Mouse (Mus musculus) liver, embryonic 13.5 days (tissue): ENCODE results near the gene Ank. TPM values are rescaled to one million over a fixed set of nuclear protein-coding genes. Genes with fewer than 3 reads are reported as not detected.

Experiments
- ATAC-seq: fragments of 200-750 bp; cut with Nextera tagmentation; 2 replicates; pipeline ENCODE4 v1.8.0; 2017; ENCODE audit warnings: low read depth, mild to moderate bottlenecking, moderate number of reproducible peaks, moderate library complexity
- DNase-seq: peaks from one replicate; pipeline ENCODE4 v3.0.0; 2022
- H3K27ac ChIP-seq: fragments of 300-500 bp; sonication (generic); 2 replicates; pipeline ENCODE4 v1.5.1; 2015; ENCODE audit warnings: moderate library complexity, mild to moderate bottlenecking, inconsistent platforms
- H3K27me3 ChIP-seq: fragments of 300-500 bp; sonication (generic); 2 replicates; pipeline ENCODE4 v1.6.1; 2015; ENCODE audit warnings: mild to moderate bottlenecking, inconsistent platforms
- H3K36me3 ChIP-seq: fragments of 300-500 bp; sonication (generic); 2 replicates; pipeline ENCODE4 v1.6.1; 2015; ENCODE audit warnings: mild to moderate bottlenecking, inconsistent platforms
- H3K4me1 ChIP-seq: fragments of 300-500 bp; sonication (generic); replicated peaks from 2 replicates; pipeline ENCODE4 v1.6.1; 2015; ENCODE audit warnings: inconsistent platforms
- H3K4me2 ChIP-seq: fragments of 300-500 bp; sonication (generic); 2 replicates; pipeline ENCODE4 v1.6.1; 2015; ENCODE audit warnings: inconsistent platforms, mild to moderate bottlenecking, moderate library complexity
- H3K4me3 ChIP-seq: fragments of 300-500 bp; sonication (generic); replicated peaks from 2 replicates; pipeline ENCODE4 v1.5.1; 2015; ENCODE audit warnings: mild to moderate bottlenecking, inconsistent platforms
- H3K9ac ChIP-seq: fragments of 300-500 bp; sonication (generic); 2 replicates; pipeline ENCODE4 v1.6.1; 2015; ENCODE audit warnings: mild to moderate bottlenecking, inconsistent platforms
- H3K9me3 ChIP-seq: fragments of 300-500 bp; sonication (generic); replicated peaks from 2 replicates; pipeline ENCODE4 v1.6.1; 2016; ENCODE audit warnings: inconsistent platforms
- WGBS: fragments of 180-500 bp; shearing (Covaris S2); methylation state at CpG from one replicate; pipeline ENCODE4 v1.1.7; 2015; ENCODE audit not compliant: insufficient replicate concordance; 5-methylcytosine and 5-hydroxymethylcytosine counted together
- polyA plus RNA-seq: library from polyadenylated mRNA; unstranded; fragments of >200 nt; fragmentation: Nextera tagmentation; extraction: Ambion mirVana; gene quantifications from 2 replicates; pipeline ENCODE4 v1.2.1, GENCODE M21; 2015

Gene Ank
- polyA plus RNA-seq, 1 experiment from 2014 or later = 11.1 TPM

DNA sequence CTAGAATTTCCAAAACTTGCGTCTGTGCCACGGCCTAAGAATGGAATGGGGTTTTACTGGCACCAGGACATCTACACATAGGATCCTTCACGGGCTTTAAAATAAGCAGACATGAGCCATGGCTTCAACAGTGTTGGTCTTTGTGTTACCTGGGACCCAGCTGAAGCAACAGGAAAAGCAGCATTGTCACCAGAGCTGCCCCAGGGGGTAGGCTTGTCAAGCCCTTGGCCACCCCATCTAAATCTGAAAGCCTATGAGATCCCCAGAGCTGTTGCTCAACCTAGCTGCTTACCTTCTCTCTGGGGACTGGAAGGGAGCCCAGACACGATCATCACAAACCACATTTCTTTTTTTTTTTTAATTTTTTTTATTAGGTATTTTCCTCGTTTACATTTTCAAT lies 31.6 kb downstream of the Ank start:
- H3K27me3 ChIP-seq = no peaks in the 10 kb centered on the region
- peak overlapping the region; percentile 99 for H3K27ac ChIP-seq
- peak overlapping the region; percentile 71 for H3K9ac ChIP-seq
- peak overlapping the region; percentile 66 for H3K4me2 ChIP-seq
- peaks cover 96% of the 10 kb centered on the region for H3K4me1 ChIP-seq
- ATAC-seq (no peak), DNase-seq (no peak)
- WGBS = 74% methylated on average over 5 of the region's 5 CpGs
- H3K4me3 ChIP-seq = 0 out of 2 replicates have a peak overlapping the region, but pooled peaks have one; percentile 27
- no peaks in the 10 kb centered on the region for H3K36me3 ChIP-seq
- H3K9me3 ChIP-seq = no peaks in the 10 kb centered on the region

DNA sequence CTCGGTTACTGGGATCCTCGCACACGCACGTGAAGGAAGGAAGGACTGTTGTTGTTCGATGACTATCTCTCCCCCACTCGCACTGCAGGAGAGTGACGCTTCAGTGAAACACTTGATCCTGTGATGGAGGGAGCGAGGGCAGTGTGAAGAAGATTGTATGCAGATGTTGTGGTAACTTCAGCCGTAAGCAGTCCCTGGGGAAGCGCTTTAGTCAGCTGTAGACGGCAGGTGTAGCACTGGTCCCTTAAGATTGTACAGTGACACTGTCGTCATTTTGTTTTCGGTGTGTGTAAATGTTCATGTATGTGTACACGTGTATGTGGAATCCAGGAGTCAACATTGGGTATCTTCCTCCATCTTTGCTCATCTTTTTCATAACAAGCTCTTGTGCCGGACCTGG lies 33.9 kb downstream of the Ank start:
- Histone ChIP-seq H3K36me3 (no peaks in the 10 kb centered on the region), H3K4me2 (no peak overlapping the region), H3K9ac (no peak overlapping the region), H3K4me3 (no peak overlapping the region), H3K27ac (no peak overlapping the region), H3K9me3 (no peaks in the 10 kb centered on the region), H3K4me1 (peaks cover 90% of the 10 kb centered on the region), H3K27me3 (no peaks in the 10 kb centered on the region)
- DNase-seq (no peak), ATAC-seq (no peak)
- WGBS = 73% methylated on average over 15 of the region's 15 CpGs

DNA sequence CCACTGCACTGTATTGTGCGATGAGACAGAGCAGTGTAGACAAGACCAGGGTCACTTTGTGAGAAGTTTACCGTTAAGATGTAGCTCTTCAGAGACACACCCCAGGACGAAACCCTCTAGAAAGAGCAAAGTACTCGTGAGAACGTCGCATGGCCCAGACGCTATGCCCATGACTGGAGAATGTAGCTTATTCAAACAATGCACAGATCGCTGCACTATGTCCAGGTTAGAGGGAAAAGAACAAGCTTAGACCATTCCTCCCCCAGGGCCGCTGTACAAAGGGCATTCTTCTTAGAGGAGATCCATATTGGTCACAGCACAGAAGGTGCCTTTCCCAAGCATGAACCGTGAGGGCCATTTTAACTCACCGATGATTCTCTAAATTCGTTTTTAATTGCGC lies 35.9 kb downstream of the Ank start:
- Histone ChIP-seq H3K4me2 (no peak overlapping the region), H3K4me3 (no peak overlapping the region), H3K27me3 (no peaks in the 10 kb centered on the region), H3K27ac (no peak overlapping the region), H3K9me3 (no peaks in the 10 kb centered on the region), H3K4me1 (peaks cover 90% of the 10 kb centered on the region), H3K36me3 (no peaks in the 10 kb centered on the region), H3K9ac (no peak overlapping the region)
- WGBS = 89% methylated on average over 13 of the region's 13 CpGs
- DNase-seq (no peak), ATAC-seq (no peak)

DNA sequence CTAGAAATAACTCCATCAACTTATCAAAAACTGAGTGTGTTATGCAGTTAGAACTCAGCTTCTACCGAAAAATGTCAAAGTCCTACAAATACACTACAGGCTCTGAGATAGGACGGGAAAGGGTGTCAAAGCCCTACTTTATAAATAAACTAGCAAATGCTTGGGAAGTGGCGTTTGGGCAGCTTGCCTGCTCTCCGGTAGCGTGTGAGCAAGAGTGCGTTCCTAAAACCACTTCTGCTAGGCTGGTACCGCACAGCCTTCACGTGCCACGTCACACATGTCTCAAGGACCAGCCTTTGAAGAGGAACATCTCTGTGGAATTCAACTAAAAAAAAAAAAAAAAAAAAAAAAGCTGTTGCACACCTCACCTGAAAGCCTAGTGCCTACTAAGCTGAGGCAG lies 36.7 kb downstream of the Ank start:
- Histone ChIP-seq H3K9me3 (no peaks in the 10 kb centered on the region), H3K4me3 (no peak overlapping the region), H3K27me3 (no peaks in the 10 kb centered on the region), H3K9ac (no peak overlapping the region), H3K4me2 (no peak overlapping the region), H3K36me3 (no peaks in the 10 kb centered on the region), H3K4me1 (peaks cover 82% of the 10 kb centered on the region), H3K27ac (no peak overlapping the region)
- no peak for DNase-seq
- WGBS = 76% methylated on average over 9 of the region's 9 CpGs
- ATAC-seq = no peak

DNA sequence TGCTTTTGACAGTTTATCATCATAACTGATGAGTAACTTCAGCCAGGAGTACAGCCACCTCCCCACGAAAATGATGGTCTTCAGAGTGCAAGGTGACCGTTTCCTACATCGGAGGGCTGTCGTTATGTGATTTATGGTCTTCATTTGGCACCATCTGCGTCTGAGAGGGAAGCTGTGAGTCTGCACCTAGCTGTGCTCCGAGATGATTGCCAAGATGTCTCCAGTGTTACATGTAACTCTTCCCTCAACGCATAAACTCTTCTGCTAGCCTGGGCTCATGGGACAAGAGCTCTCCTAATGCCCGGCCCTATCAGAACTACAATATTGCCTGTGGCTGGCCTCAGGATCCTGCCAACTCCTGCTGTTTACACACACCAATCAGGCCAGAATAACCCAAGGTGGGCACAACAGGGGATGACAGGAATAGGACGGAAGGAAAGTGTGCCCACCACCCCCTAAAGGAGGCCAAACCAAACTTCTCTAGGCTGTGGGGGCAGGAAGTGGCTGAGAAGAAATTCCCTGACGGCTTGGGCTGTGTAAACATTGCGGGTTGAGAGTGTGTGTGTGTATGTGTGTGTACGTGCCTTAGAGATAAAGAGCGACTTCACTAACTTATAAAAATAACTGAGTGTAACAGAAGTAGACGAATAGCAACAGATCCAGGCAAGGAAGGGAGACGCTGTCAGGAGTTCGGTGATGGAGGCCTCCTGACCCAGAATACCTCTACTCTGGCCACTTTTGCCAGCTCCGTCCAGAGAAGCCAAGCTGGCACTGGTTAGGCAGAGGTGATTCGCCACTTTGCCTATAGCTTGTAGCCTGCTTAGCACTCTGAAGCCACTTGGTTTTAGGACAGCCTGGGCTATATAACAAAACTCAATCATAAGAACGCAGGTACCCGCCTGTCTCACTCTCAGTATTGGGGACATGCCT lies 37.6 kb downstream of the Ank start:
- Histone ChIP-seq H3K9ac (no peak overlapping the region), H3K27me3 (no peaks in the 10 kb centered on the region), H3K9me3 (no peaks in the 10 kb centered on the region), H3K4me2 (no peak overlapping the region), H3K4me1 (peaks cover 73% of the 10 kb centered on the region), H3K4me3 (no peak overlapping the region), H3K27ac (no peak overlapping the region), H3K36me3 (no peaks in the 10 kb centered on the region)
- ATAC-seq (no peak), DNase-seq (no peak)
- 58% methylated on average over 20 of the region's 20 CpGs for WGBS

DNA sequence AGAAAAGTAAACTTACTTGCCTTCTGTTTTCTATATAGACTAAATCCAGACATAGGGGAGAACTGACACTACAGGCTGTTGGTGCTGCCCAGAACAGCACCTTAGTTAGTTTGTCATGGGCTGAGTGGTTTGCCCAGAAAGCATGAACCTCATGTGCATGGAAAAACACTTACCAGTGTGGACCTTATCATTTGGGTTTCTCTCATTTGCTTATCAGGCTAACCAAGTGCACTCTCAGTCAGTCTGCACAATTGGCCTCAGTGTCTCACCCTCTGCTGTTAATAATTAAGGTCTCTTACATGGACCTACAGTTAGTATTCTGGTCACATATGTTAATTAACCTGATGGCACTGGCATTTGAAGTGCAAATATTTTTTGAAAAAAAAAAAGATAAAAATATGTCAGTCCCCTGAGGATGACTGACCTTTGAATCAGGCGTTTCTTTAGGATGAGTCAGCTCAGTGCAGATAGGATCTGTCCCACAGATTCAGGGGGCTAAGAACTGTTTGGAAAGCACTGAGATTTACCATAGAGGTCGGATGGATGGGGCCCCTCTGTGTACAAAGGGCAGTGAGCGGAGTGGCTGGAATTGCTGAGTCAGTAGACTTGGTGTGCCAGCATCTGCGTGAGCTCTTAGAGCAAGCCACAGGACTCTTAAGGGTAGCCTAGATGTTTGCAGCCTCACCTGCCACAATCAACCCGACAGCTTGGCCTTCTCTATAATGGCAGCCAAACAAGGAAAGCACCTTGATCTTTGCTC lies 39.8 kb downstream of the Ank start:
- WGBS = 33% methylated on average over 5 of the region's 5 CpGs
- Histone ChIP-seq H3K4me2 (peak overlapping the region; percentile 4), H3K4me1 (peaks cover 51% of the 10 kb centered on the region), H3K36me3 (no peaks in the 10 kb centered on the region), H3K27ac (peak overlapping the region; percentile 67), H3K27me3 (no peaks in the 10 kb centered on the region), H3K4me3 (no peak overlapping the region), H3K9ac (peak overlapping the region; percentile 20; the same call in 1 of the 2 replicates), H3K9me3 (no peaks in the 10 kb centered on the region)
- peak; percentile 77 for ATAC-seq
- DNase-seq = no peak

DNA sequence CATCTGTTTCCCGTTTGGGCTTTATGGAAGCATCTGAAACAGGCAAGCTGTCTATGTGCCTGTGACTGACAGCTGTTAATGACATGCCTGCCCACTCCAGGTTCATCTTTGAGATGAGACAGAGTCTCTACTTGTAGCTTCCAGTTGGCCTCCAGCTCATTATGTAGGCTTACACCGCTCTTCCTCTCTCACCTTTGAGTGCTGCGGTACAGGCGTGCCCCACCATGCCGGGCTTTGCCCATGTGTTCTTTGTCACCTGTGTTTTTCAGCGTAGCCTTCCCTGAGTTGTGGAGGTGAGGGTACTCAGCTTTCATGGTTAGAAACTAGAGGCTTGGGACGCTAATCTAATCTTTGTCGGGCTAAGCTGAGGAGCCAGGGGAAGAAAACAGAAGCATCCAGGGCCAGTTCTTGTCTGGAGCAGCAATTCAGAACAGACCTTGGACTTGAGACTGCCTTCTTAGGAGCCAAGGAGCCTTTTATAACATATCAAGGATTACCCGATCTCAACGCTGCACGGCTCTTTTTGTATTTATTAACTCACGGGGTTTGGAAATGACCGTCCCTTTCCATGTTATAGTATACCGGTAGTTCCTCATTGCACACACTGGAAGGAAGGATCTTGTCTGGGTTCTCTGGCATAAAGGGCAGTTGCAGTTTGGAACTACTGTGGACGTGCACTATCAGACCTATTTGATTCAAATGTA lies 40.6 kb downstream of the Ank start:
- no peak overlapping the region for H3K27ac ChIP-seq
- 0 out of 2 replicates have a peak, but pooled peaks have one; percentile 28 for ATAC-seq
- 84% methylated on average over 15 of the region's 15 CpGs for WGBS

DNA sequence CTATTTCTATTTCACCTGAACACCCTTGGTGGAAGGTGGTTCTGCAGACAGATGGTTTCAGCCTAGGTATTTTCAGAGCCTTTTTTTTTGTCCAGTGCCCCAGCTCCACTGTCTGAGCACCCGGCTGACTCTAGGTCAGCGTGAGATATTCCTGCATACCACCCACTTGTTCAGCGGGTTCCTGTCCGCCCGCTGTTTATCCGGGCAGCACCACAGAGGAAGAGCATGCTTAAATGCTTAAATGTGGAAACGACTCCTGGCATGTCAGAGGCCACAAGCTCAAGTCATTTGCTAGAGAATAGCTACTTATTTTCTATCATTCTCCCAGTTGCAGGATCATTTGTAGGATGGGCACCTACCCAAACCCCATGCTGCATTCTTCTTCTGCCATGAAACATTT lies 41.7 kb downstream of the Ank start:
- 90% methylated on average over 7 of the region's 7 CpGs for WGBS
- H3K9me3 ChIP-seq = no peaks in the 10 kb centered on the region
- H3K27ac ChIP-seq = no peak overlapping the region
- H3K27me3 ChIP-seq = no peaks in the 10 kb centered on the region
- H3K4me3 ChIP-seq = no peak overlapping the region
- H3K36me3 ChIP-seq = no peaks in the 10 kb centered on the region
- peaks cover 37% of the 10 kb centered on the region for H3K4me1 ChIP-seq
- ATAC-seq (no peak), DNase-seq (no peak)
- H3K9ac ChIP-seq = no peak overlapping the region
- H3K4me2 ChIP-seq = no peak overlapping the region

More for the DNA sequence above, 40.6 kb downstream of the Ank start:
- H3K9me3 ChIP-seq = no peaks in the 10 kb centered on the region
- H3K4me2 ChIP-seq = no peak overlapping the region; the same call in 1 of the 2 replicates
- no peak for DNase-seq
- no peak overlapping the region for H3K4me3 ChIP-seq
- H3K4me1 ChIP-seq = peaks cover 44% of the 10 kb centered on the region
- H3K27me3 ChIP-seq = no peaks in the 10 kb centered on the region
- no peaks in the 10 kb centered on the region for H3K36me3 ChIP-seq
- H3K9ac ChIP-seq = no peak overlapping the region

DNA sequence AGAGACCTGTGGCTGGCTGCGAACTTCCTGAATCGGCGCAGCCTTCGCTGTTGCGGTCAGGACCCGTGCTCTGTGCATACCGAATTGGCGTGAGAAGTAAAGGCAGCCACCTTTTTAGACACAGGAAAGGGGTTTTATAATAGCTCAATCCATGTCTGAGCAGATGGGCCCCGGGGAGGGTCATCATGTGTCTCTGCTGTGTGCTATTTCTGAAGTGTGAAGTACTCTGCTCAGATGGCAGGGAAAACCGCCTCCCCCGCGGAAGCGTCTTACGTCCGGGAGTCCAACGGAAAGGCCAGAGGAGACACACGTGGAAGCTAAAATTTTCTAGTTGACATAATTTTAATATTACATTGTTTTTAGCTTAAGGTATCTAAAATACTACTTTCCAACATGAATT lies 42.5 kb downstream of the Ank start:
- Histone ChIP-seq H3K27me3 (no peaks in the 10 kb centered on the region), H3K9ac (no peak overlapping the region), H3K9me3 (no peaks in the 10 kb centered on the region), H3K36me3 (no peaks in the 10 kb centered on the region), H3K4me3 (no peak overlapping the region), H3K27ac (no peak overlapping the region), H3K4me2 (no peak overlapping the region), H3K4me1 (peaks cover 31% of the 10 kb centered on the region)
- ATAC-seq (no peak), DNase-seq (no peak)
- 89% methylated on average over 17 of the region's 17 CpGs for WGBS

DNA sequence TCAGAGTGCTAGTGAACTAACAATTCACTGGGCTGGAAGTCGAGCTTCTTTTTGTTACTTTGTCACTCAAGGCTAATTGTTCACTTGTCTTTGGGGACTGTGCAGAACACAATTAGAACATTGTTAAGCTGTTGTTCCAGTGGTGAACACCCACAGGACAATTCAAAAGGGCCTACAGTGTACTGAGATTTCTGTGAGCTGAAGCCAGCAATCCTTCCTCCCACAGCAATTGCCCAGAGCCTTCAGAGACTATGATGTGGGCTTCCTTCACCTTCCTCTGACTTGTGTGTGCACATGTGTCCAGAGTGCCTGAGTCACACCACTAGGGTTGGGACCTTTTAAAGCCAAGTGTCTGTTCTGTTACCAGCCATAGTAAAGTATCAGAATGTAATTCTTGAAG lies 50.5 kb downstream of the Ank start:
- Histone ChIP-seq H3K4me2 (no peak overlapping the region), H3K27me3 (no peaks in the 10 kb centered on the region), H3K4me3 (no peak overlapping the region), H3K27ac (no peak overlapping the region), H3K9me3 (no peaks in the 10 kb centered on the region), H3K9ac (no peak overlapping the region), H3K36me3 (no peaks in the 10 kb centered on the region), H3K4me1 (peaks cover 16% of the 10 kb centered on the region; the same call in 1 of the 2 replicates)
- ATAC-seq = no peak
- WGBS = 73% methylated on average over 1 of the region's 1 CpGs
- DNase-seq = no peak

DNA sequence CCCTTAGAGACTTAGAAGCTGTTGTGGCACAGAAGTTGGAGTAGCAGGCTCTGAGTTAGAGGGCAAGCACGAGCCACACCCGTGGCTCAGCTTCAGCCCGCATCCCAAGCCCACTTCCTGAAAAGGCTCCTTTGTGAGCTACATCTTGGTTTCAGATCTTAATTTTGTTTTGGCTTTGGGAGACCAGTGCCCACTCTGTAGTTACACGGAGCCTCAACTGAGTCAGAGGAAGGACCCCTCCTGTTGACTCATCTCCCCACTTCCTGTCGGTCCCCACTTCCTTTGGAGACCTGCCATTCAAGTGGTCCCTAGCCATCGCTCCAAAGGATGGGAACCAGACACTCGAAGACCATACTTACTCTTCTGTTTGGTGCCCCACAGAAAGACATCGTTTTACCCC lies 51.5 kb downstream of the Ank start:
- DNase-seq = no peak
- Histone ChIP-seq H3K27me3 (no peaks in the 10 kb centered on the region), H3K36me3 (no peaks in the 10 kb centered on the region), H3K9me3 (no peaks in the 10 kb centered on the region), H3K4me2 (no peak overlapping the region), H3K4me3 (no peak overlapping the region), H3K9ac (no peak overlapping the region), H3K4me1 (peaks cover 27% of the 10 kb centered on the region; the same call in 1 of the 2 replicates), H3K27ac (no peak overlapping the region)
- ATAC-seq = no peak
- WGBS = 24% methylated on average over 8 of the region's 8 CpGs
